Mouse (Mus musculus): ENCODE measurements around the gene Rgl3. TPM values are rescaled to one million over a fixed set of nuclear protein-coding genes. Genes with fewer than 3 reads are reported as not detected.

The Rgl3 gene
- polyA plus RNA-seq, 1 experiment from 2014 or later, result 1.7 TPM

GRCm38 (mm10) chr9:21955225-21955569, 34.0 kb downstream of the Rgl3 start:
- 1% methylated on average over 18 of the region's 18 CpGs for WGBS
- ATAC-seq, result peak; percentile 63
- Histone ChIP-seq H3K36me3 (ENCODE audit: control insufficient read depth, insufficient read depth, low read length) (no peaks in the 10 kb centered on the region), H3K27ac (ENCODE audit: low read length) (peak overlapping the region; percentile 94), H3K4me1 (ENCODE audit: control insufficient read depth, insufficient read depth, low read length) (peaks cover 6% of the 10 kb centered on the region; the same call in 1 of the 2 replicates), H3K27me3 (replicated peaks; ENCODE audit: control insufficient read depth, insufficient read depth, low read length) (peaks cover 8% of the 10 kb centered on the region), H3K9me3 (ENCODE audit: control insufficient read depth, low read length) (no peaks in the 10 kb centered on the region), H3K4me3 (ENCODE audit: low read length) (peak overlapping the region; percentile 78), H3K4me2 (ENCODE audit: low read depth, low read length) (peak overlapping the region; percentile 68), H3K9ac (ENCODE audit: low read depth, low read length) (peak overlapping the region; percentile 91)

GRCm38 (mm10) chr9:21954635-21955034, 34.6 kb downstream of the Rgl3 start:
- H3K9me3 ChIP-seq (ENCODE audit: control insufficient read depth, low read length), result no peaks in the 10 kb centered on the region
- H3K27me3 ChIP-seq (replicated peaks; ENCODE audit: control insufficient read depth, insufficient read depth, low read length), result peaks cover 6% of the 10 kb centered on the region; the same call in 1 of the 2 replicates
- H3K4me1 ChIP-seq (ENCODE audit: control insufficient read depth, insufficient read depth, low read length), result peaks cover 5% of the 10 kb centered on the region; the same call in 1 of the 2 replicates
- no peak overlapping the region for H3K4me3 ChIP-seq (ENCODE audit: low read length)
- WGBS, result 76% methylated on average over 3 of the region's 3 CpGs
- no peaks in the 10 kb centered on the region for H3K36me3 ChIP-seq (ENCODE audit: control insufficient read depth, insufficient read depth, low read length)
- peak overlapping the region; percentile 68; the same call in 1 of the 2 replicates for H3K4me2 ChIP-seq (ENCODE audit: low read depth, low read length)
- ATAC-seq, result no peak
- H3K27ac ChIP-seq (ENCODE audit: low read length), result no peak overlapping the region
- 0 out of 2 replicates have a peak overlapping the region, but pooled peaks have one; percentile 91 for H3K9ac ChIP-seq (ENCODE audit: low read depth, low read length)

- no peak overlapping the region for H3K27ac ChIP-seq (ENCODE audit: low read length)
- 20% methylated on average over 3 of the region's 3 CpGs for WGBS
These were observed 35.6 kb downstream of the Rgl3 start for GRCm38 (mm10) chr9:21953600-21953999.

GRCm38 (mm10) chr9:21951977-21952376, 37.3 kb downstream of the Rgl3 start:
- Histone ChIP-seq H3K4me1 (ENCODE audit: control insufficient read depth, insufficient read depth, low read length) (peaks cover 4% of the 10 kb centered on the region; the same call in 1 of the 2 replicates), H3K9ac (ENCODE audit: low read depth, low read length) (no peak overlapping the region), H3K4me3 (ENCODE audit: low read length) (no peak overlapping the region), H3K9me3 (ENCODE audit: control insufficient read depth, low read length) (no peaks in the 10 kb centered on the region), H3K36me3 (ENCODE audit: control insufficient read depth, insufficient read depth, low read length) (no peaks in the 10 kb centered on the region), H3K27ac (ENCODE audit: low read length) (no peak overlapping the region), H3K27me3 (replicated peaks; ENCODE audit: control insufficient read depth, insufficient read depth, low read length) (peaks cover 6% of the 10 kb centered on the region; the same call in 1 of the 2 replicates), H3K4me2 (ENCODE audit: low read depth, low read length) (no peak overlapping the region)
- 73% methylated on average over 3 of the region's 3 CpGs for WGBS
- ATAC-seq, result no peak

More at GRCm38 (mm10) chr9:21953600-21953999, 35.6 kb downstream of the Rgl3 start:
- no peak for ATAC-seq
- Histone ChIP-seq H3K4me3 (ENCODE audit: low read length) (no peak overlapping the region), H3K4me1 (ENCODE audit: control insufficient read depth, insufficient read depth, low read length) (peaks cover 4% of the 10 kb centered on the region; the same call in 1 of the 2 replicates), H3K4me2 (ENCODE audit: low read depth, low read length) (no peak overlapping the region), H3K9ac (ENCODE audit: low read depth, low read length) (no peak overlapping the region), H3K27me3 (replicated peaks; ENCODE audit: control insufficient read depth, insufficient read depth, low read length) (0 out of 2 replicates have a peak, but pooled peaks cover 2% of the 10 kb centered on the region), H3K36me3 (ENCODE audit: control insufficient read depth, insufficient read depth, low read length) (no peaks in the 10 kb centered on the region), H3K9me3 (ENCODE audit: control insufficient read depth, low read length) (no peaks in the 10 kb centered on the region)

GRCm38 (mm10) chr9:21950322-21950721, 38.9 kb downstream of the Rgl3 start:
- 13% methylated on average over 11 of the region's 11 CpGs for WGBS

GRCm38 (mm10) chr9:21948790-21949189, 40.5 kb downstream of the Rgl3 start:
- no peaks in the 10 kb centered on the region for H3K36me3 ChIP-seq (ENCODE audit: control insufficient read depth, insufficient read depth, low read length)
- WGBS, result 66% methylated on average over 6 of the region's 6 CpGs
- peaks cover 6% of the 10 kb centered on the region; the same call in 1 of the 2 replicates for H3K27me3 ChIP-seq (replicated peaks; ENCODE audit: control insufficient read depth, insufficient read depth, low read length)

More at GRCm38 (mm10) chr9:21950322-21950721, 38.9 kb downstream of the Rgl3 start:
- H3K36me3 ChIP-seq (ENCODE audit: control insufficient read depth, insufficient read depth, low read length), result no peaks in the 10 kb centered on the region
- no peak overlapping the region for H3K9ac ChIP-seq (ENCODE audit: low read depth, low read length)
- H3K9me3 ChIP-seq (ENCODE audit: control insufficient read depth, low read length), result no peaks in the 10 kb centered on the region
- ATAC-seq, result no peak
- peaks cover 6% of the 10 kb centered on the region; the same call in 1 of the 2 replicates for H3K27me3 ChIP-seq (replicated peaks; ENCODE audit: control insufficient read depth, insufficient read depth, low read length)
- H3K4me3 ChIP-seq (ENCODE audit: low read length), result no peak overlapping the region
- no peak overlapping the region for H3K27ac ChIP-seq (ENCODE audit: low read length)
- H3K4me2 ChIP-seq (ENCODE audit: low read depth, low read length), result no peak overlapping the region
- no peaks in the 10 kb centered on the region for H3K4me1 ChIP-seq (ENCODE audit: control insufficient read depth, insufficient read depth, low read length)

GRCm38 (mm10) chr9:21948146-21948545, 41.1 kb downstream of the Rgl3 start:
- H3K4me1 ChIP-seq (ENCODE audit: control insufficient read depth, insufficient read depth, low read length), result no peaks in the 10 kb centered on the region
- no peaks in the 10 kb centered on the region for H3K36me3 ChIP-seq (ENCODE audit: control insufficient read depth, insufficient read depth, low read length)
- H3K4me3 ChIP-seq (ENCODE audit: low read length), result no peak overlapping the region
- WGBS, result 44% methylated on average over 8 of the region's 8 CpGs
- H3K27me3 ChIP-seq (replicated peaks; ENCODE audit: control insufficient read depth, insufficient read depth, low read length), result peaks cover 6% of the 10 kb centered on the region; the same call in 1 of the 2 replicates
- no peak overlapping the region for H3K9ac ChIP-seq (ENCODE audit: low read depth, low read length)
- no peak for ATAC-seq
- no peak overlapping the region for H3K4me2 ChIP-seq (ENCODE audit: low read depth, low read length)
- no peaks in the 10 kb centered on the region for H3K9me3 ChIP-seq (ENCODE audit: control insufficient read depth, low read length)
- no peak overlapping the region for H3K27ac ChIP-seq (ENCODE audit: low read length)

More at GRCm38 (mm10) chr9:21948790-21949189, 40.5 kb downstream of the Rgl3 start:
- no peak for ATAC-seq
- Histone ChIP-seq H3K4me3 (ENCODE audit: low read length) (no peak overlapping the region), H3K4me1 (ENCODE audit: control insufficient read depth, insufficient read depth, low read length) (no peaks in the 10 kb centered on the region), H3K27ac (ENCODE audit: low read length) (no peak overlapping the region), H3K4me2 (ENCODE audit: low read depth, low read length) (no peak overlapping the region), H3K9ac (ENCODE audit: low read depth, low read length) (no peak overlapping the region), H3K9me3 (ENCODE audit: control insufficient read depth, low read length) (no peaks in the 10 kb centered on the region)

GRCm38 (mm10) chr9:21947540-21948130, 41.6 kb downstream of the Rgl3 start:
- Histone ChIP-seq H3K36me3 (ENCODE audit: control insufficient read depth, insufficient read depth, low read length) (no peaks in the 10 kb centered on the region), H3K9me3 (ENCODE audit: control insufficient read depth, low read length) (no peaks in the 10 kb centered on the region), H3K4me2 (ENCODE audit: low read depth, low read length) (no peak overlapping the region), H3K27me3 (replicated peaks; ENCODE audit: control insufficient read depth, insufficient read depth, low read length) (peaks cover 6% of the 10 kb centered on the region; the same call in 1 of the 2 replicates), H3K9ac (ENCODE audit: low read depth, low read length) (no peak overlapping the region), H3K4me3 (ENCODE audit: low read length) (no peak overlapping the region), H3K27ac (ENCODE audit: low read length) (no peak overlapping the region), H3K4me1 (ENCODE audit: control insufficient read depth, insufficient read depth, low read length) (no peaks in the 10 kb centered on the region)
- ATAC-seq, result peak; percentile 39; the same call in 1 of the 2 replicates
- WGBS, result 8% methylated on average over 26 of the region's 28 CpGs

- no peak overlapping the region for H3K9ac ChIP-seq (ENCODE audit: low read depth, low read length)
- H3K9me3 ChIP-seq (ENCODE audit: control insufficient read depth, low read length), result no peaks in the 10 kb centered on the region
- H3K4me2 ChIP-seq (ENCODE audit: low read depth, low read length), result no peak overlapping the region
- H3K4me3 ChIP-seq (ENCODE audit: low read length), result no peak overlapping the region
- no peaks in the 10 kb centered on the region for H3K4me1 ChIP-seq (ENCODE audit: control insufficient read depth, insufficient read depth, low read length)
- H3K36me3 ChIP-seq (ENCODE audit: control insufficient read depth, insufficient read depth, low read length), result no peaks in the 10 kb centered on the region
- WGBS, result 17% methylated on average over 23 of the region's 23 CpGs
- no peak for ATAC-seq
- no peak overlapping the region for H3K27ac ChIP-seq (ENCODE audit: low read length)
- peaks cover 4% of the 10 kb centered on the region; the same call in 1 of the 2 replicates for H3K27me3 ChIP-seq (replicated peaks; ENCODE audit: control insufficient read depth, insufficient read depth, low read length)
These were observed 45.0 kb downstream of the Rgl3 start for GRCm38 (mm10) chr9:21944267-21944666.

All from intestine, embryonic 16.5 days (tissue).